Mouse (Mus musculus): ENCODE measurements around the gene Cib4.
A peak's percentile ranks its signal among the peaks of the same experiment; 100 is the strongest.

Cib4 gene

GRCm38 (mm10) chr5:30545698-30546097 lies at the start of gene Cib4:
Gene Cib4, minus strand, starts transcription at chr5:30545836.
- DNase-seq = no peak

- DNase-seq = peak in 1 of 2 experiments; percentile 33
These were observed 49.4 kb upstream of the Cib4 start for GRCm38 (mm10) chr5:30594953-30595560.

- peak; percentile 39 to 52 for DNase-seq
These were observed 48.3 kb upstream of the Cib4 start for GRCm38 (mm10) chr5:30593811-30594504.

GRCm38 (mm10) chr5:30593360-30593759 lies 47.7 kb upstream of the Cib4 start:
- DNase-seq = peak; percentile 48 to 60

- peak; percentile 82 to 86 for DNase-seq
These were observed 46.8 kb upstream of the Cib4 start for GRCm38 (mm10) chr5:30592279-30592980.

DNA sequence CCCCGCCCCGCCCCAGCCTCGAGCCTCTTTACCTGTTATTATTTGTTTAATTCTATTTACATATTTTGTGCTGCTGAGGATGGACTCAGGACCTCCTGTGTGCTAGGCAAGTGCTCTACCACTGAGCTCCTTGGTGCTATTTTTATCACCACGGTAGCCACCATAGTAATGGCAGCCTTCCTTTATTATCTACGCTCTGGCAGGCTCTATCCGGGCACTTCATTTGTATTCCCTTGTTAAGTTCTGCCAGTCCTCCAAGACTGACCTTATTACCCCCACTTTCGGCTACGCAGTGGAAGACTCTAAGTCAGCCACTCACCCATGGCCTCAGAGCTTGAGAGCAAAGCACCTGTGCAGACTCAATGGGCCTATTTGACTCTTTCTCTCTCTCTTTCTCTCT lies 46.1 kb upstream of the Cib4 start:
- no peak for DNase-seq

DNA sequence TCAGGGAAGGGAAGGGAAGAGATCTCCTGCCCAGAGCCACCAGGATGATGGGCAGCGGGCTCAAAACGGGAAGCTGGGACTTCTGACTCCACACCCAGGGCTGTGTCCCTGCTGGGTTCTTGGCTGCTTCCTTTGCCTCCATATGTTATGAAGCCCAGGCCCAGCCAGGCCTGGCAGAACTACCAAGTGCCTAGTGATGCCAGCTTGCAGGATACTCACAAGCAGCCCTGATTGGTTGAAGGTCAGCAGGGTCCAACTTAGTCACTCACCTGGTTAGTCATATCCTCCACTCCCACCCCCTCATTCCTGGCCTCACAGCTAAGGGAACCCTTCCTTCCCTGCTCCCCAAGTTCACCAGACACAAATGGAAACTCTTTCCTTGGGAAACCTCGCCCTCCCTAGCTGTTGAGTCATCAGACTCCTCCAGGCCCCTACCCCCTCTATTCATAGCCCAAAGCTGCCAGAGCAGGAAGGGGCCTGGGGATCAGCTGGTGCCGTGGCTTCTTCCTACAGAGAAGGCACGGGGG lies 45.6 kb upstream of the Cib4 start:
- DNase-seq = peak; percentile 96

GRCm38 (mm10) chr5:30590231-30590630 lies 44.6 kb upstream of the Cib4 start:
- no peak for DNase-seq

- peak; percentile 90 to 92 for DNase-seq
These were observed 43.9 kb upstream of the Cib4 start for GRCm38 (mm10) chr5:30589546-30589945.

GRCm38 (mm10) chr5:30589069-30589468 lies 43.4 kb upstream of the Cib4 start:
- DNase-seq = no peak

DNA sequence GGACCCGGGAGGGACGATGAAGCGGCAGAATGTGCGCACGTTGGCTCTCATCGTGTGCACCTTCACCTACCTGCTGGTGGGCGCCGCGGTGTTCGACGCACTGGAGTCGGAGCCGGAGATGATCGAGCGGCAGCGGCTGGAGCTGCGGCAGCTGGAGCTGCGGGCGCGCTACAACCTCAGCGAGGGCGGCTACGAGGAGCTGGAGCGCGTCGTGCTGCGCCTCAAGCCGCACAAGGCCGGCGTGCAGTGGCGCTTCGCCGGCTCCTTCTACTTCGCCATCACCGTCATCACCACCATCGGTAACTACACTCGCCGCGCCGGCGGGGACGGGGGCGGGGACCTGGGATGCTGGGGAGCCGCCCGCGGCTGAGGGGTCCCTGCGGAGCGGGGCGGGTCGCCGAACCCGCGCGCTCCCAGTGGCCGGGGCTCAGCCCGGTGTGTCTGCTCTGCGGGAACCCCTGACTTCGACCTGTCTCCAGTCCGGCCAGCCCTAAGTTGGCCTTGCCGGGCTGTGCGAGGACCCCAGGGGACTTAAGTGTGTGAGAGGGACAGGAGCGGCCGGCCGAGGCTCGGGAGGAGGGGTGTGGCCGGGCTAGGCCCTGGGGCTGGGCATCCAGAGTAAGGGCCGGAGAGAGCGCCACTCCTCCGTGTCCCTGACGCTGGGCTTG lies 42.8 kb upstream of the Cib4 start:
- DNase-seq = peak; percentile 75 to 78

- peak; percentile 85 to 90 for DNase-seq
These were observed 42.2 kb upstream of the Cib4 start, which contains the start of gene Kcnk3 for GRCm38 (mm10) chr5:30587681-30588300. Gene Kcnk3, plus strand, starts transcription at chr5:30588170.

GRCm38 (mm10) chr5:30587101-30587500 lies 41.5 kb upstream of the Cib4 start:
- peak in 1 of 2 experiments; percentile 44 for DNase-seq

DNA sequence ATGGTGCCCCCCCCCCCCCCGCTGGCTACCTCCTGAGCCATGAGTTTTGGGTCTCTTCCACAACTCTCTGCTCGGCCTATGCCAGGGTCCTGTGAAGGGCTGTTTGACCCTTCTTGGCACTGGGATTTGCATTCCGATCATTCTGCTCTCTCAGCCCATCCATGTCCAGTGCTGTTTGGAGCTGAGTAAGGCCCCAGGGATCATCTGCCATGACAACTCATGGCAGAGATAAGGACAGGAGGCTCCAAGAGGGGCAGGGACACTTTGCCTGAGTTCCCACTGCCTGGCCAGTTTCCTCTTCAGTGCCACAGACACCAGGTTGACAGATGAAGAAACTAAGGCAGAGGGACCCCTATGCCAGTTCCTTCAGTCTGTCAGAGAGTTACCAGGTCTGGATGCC lies 41.0 kb upstream of the Cib4 start:
- peak in 1 of 2 experiments; percentile 84 for DNase-seq

- no peak for DNase-seq
These were observed 36.4 kb upstream of the Cib4 start for GRCm38 (mm10) chr5:30582017-30582416.

DNA sequence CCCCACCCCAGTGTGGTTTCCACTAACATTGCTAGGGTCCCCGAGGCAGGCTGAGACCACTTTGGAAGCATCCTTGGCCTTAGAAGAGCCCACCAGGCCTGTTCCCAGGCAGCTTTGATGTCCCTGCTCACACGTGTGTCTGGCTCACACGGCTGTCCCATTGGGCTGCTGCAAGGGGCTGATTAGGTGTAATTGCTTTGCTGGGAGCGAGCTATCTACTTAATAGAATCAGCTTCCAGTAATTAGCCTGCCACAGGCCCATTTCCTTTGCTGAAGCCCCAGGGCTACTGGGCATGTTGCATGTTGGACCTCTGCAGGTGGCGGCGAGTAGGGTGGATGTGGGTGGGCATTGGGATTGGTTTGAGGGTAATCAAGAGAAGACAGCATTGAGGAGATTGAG lies 35.1 kb upstream of the Cib4 start:
- no peak for DNase-seq

GRCm38 (mm10) chr5:30578445-30579080 lies 32.9 kb upstream of the Cib4 start:
- peak in 1 of 2 experiments; percentile 54 for DNase-seq

- DNase-seq = peak; percentile 92 to 93
These were observed 32.1 kb upstream of the Cib4 start for GRCm38 (mm10) chr5:30577654-30578310.

- peak in 1 of 2 experiments; percentile 37 for DNase-seq
These were observed 31.6 kb upstream of the Cib4 start for GRCm38 (mm10) chr5:30577251-30577650.

DNA sequence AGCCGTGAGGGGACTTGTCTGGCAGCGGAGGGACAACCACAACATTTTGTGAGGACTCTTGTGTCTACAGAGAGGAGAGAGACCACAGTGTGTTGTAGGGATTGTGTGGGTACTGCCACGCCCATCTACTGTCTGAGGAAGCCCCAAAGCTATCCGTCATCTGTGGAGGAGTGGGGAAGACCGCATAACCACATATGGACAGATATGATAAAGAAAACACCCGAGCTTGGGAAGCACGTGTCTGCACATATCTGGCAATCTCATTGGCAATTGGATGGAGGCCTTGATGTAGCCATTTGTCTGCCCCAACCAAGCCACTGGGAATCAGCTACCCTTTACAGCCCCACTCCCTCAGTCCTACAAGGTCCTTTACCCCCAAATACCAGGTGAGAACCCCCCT lies 30.6 kb upstream of the Cib4 start:
- DNase-seq = no peak

DNA sequence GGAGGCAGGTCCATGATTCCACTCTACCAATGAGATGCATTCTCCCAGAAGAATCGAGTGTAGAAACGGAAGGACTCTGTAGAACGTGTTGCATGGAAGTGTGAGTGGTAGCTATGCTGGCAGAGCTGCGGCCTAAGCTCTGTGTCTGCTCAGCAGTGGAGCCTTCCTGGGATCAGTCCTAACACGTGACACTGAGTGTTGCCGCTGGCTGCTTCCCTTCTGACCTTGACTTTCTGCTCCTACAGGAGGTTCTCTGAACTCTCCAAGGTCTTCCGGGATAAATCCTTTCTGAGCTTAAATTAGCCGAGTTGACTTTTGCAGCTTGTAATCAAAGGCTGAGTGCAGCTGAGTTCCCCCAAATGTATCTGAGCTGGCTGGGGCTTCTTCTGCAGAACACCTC lies 28.7 kb upstream of the Cib4 start:
- no peak for DNase-seq
